Mouse (Mus musculus) lung, adult 2 months (tissue): ENCODE results near the gene Rapgefl1.

Source experiments
- CTCF ChIP-seq: fragments of 200-500 bp; IDR thresholded peaks from 2 replicates; pipeline ENCODE4 v1.5.1; 2011; ENCODE audit warnings: mild to moderate bottlenecking, low read length, control low read depth; ENCODE audit not compliant: insufficient read depth
- POLR2A ChIP-seq: fragments of 200-500 bp; IDR thresholded peaks from 2 replicates; pipeline ENCODE4 v1.6.1; 2011; ENCODE audit warnings: low read depth, mild to moderate bottlenecking, control low read depth, low read length, borderline replicate concordance; ENCODE audit errors: extremely low read depth

GRCm38 (mm10) chr11:98804605-98805004 lies 32.0 kb upstream of the Rapgefl1 start, which contains the start of gene Casc3:
- TF ChIP-seq CTCF: no peak
- no peak for TF ChIP-seq POLR2A
